Comparison of ENCODE assay signal across 22 mouse cellular contexts in genomic region chr7:16604141-16604540, GRCm38 (mm10). TPM values are rescaled to one million over a fixed set of nuclear protein-coding genes. Genes with fewer than 3 reads are reported as not detected.
DNase-seq lines count a peak whose midpoint lies in the region; ATAC-seq and TF ChIP-seq lines count a peak whose summit lies in the region.
"Had no signal": no experiment of that assay in that cellular context is flagged by ENCODE, and none has a peak within 500 bp of the region (broad histone marks: within the 10 kb centered on the region; RNA-seq: fewer than 3 reads in every experiment).

No protein-coding gene starts in this region.

- no peak overlapping the region for H3K4me2 ChIP-seq in kidney, embryonic 15.5 days
- H3K4me2 ChIP-seq in kidney, embryonic 14.5 days (replicated peaks; ENCODE audit: low read depth, low read length) = no peak overlapping the region
- H3K4me2 ChIP-seq in liver, embryonic 16.5 days (ENCODE audit: low read depth, low read length) = no peak overlapping the region
- no peak overlapping the region for H3K4me2 ChIP-seq in liver, embryonic 12.5 days
- H3K4me2 ChIP-seq: embryonic facial prominence, embryonic 13.5 days; embryonic facial prominence, embryonic 15.5 days; forebrain, embryonic 12.5 days had no signal

- H3K27me3 ChIP-seq in kidney, adult 2 months (replicated peaks; ENCODE audit: control insufficient read depth, insufficient read depth, low read length) = no peaks in the 10 kb centered on the region
- no peaks in the 10 kb centered on the region for H3K27me3 ChIP-seq in kidney, embryonic 15.5 days
- no peaks in the 10 kb centered on the region for H3K27me3 ChIP-seq in kidney, embryonic 14.5 days (ENCODE audit: control insufficient read depth, insufficient read depth, low read length)
- H3K27me3 ChIP-seq in liver, embryonic 16.5 days (ENCODE audit: control insufficient read depth, insufficient read depth, low read depth, low read length) = no peaks in the 10 kb centered on the region
- H3K27me3 ChIP-seq in liver, embryonic 12.5 days (replicated peaks) = no peaks in the 10 kb centered on the region
- H3K27me3 ChIP-seq: embryonic facial prominence, embryonic 13.5 days; embryonic facial prominence, embryonic 15.5 days; forebrain, embryonic 12.5 days had no signal

- WGBS in kidney, adult 2 months = 61% methylated on average over 1 of the region's 1 CpGs
- 92% methylated on average over 1 of the region's 1 CpGs for WGBS in kidney, embryonic 15.5 days
- 97% methylated on average over 1 of the region's 1 CpGs for WGBS in kidney, embryonic 14.5 days
- WGBS in liver, embryonic 16.5 days (ENCODE audit: insufficient replicate concordance) = 77% methylated on average over 1 of the region's 1 CpGs
- 83% methylated on average over 1 of the region's 1 CpGs for WGBS in liver, embryonic 12.5 days (ENCODE audit: insufficient replicate concordance)

- peaks cover 22% of the 10 kb centered on the region for H3K4me1 ChIP-seq in kidney, adult 2 months (ENCODE audit: control insufficient read depth, insufficient read depth, low read length)
- H3K4me1 ChIP-seq in kidney, embryonic 15.5 days = peaks cover 23% of the 10 kb centered on the region; the same call in 1 of the 2 replicates
- peaks cover 5% of the 10 kb centered on the region; the same call in 1 of the 2 replicates for H3K4me1 ChIP-seq in kidney, embryonic 14.5 days (ENCODE audit: control insufficient read depth, insufficient read depth, low read length)
- H3K4me1 ChIP-seq in liver, embryonic 16.5 days (ENCODE audit: control insufficient read depth, low read depth, low read length) = peaks cover 15% of the 10 kb centered on the region
- peaks cover 33% of the 10 kb centered on the region for H3K4me1 ChIP-seq in liver, embryonic 12.5 days

- TF ChIP-seq CTCF in kidney, adult 2 months (conservative IDR thresholded peaks at IDR 0.05; ENCODE audit: insufficient read depth, insufficient read length, low read depth, low read length) = no peak

- H3K4me3 ChIP-seq in kidney, adult 2 months (ENCODE audit: insufficient read depth, low read depth, low read length) = no peak overlapping the region
- no peak overlapping the region for H3K4me3 ChIP-seq in kidney, embryonic 15.5 days (replicated peaks)
- no peak overlapping the region for H3K4me3 ChIP-seq in kidney, embryonic 14.5 days (ENCODE audit: low read length)
- no peak overlapping the region for H3K4me3 ChIP-seq in liver, embryonic 16.5 days (ENCODE audit: low read depth, low read length)
- H3K4me3 ChIP-seq in liver, embryonic 12.5 days = no peak overlapping the region
- H3K4me3 ChIP-seq: embryonic facial prominence, embryonic 13.5 days; embryonic facial prominence, embryonic 15.5 days; erythroblast, embryonic 14.5 days; forebrain, embryonic 10.5 days; forebrain, embryonic 12.5 days had no signal

- peak; percentile 70 for DNase-seq in kidney, adult 2 months
- peak; percentile 11 for DNase-seq in kidney, postnatal 14 days
- DNase-seq: adrenal gland, adult 2 months; adrenal gland, postnatal 10 days; adrenal gland, postnatal 25 days; cerebellum, adult 11 months; cerebellum, adult 18-20 months; cerebellum, adult 8-10 months; cerebellum, adult 9-11 months; cerebellum, postnatal 14 days; cerebellum, postnatal 36 days; embryo, embryonic 11 days had no signal

- no peaks in the 10 kb centered on the region; the same call in 1 of the 2 replicates for H3K36me3 ChIP-seq in kidney, adult 2 months (ENCODE audit: control insufficient read depth, insufficient read depth, low read length)
- peaks cover 16% of the 10 kb centered on the region; the same call in 1 of the 2 replicates for H3K36me3 ChIP-seq in kidney, embryonic 15.5 days
- no peaks in the 10 kb centered on the region for H3K36me3 ChIP-seq in kidney, embryonic 14.5 days (ENCODE audit: control insufficient read depth, insufficient read depth, low read length)
- no peaks in the 10 kb centered on the region for H3K36me3 ChIP-seq in liver, embryonic 16.5 days (ENCODE audit: control insufficient read depth, insufficient read depth)
- H3K36me3 ChIP-seq in liver, embryonic 12.5 days = no peaks in the 10 kb centered on the region
- H3K36me3 ChIP-seq: embryonic facial prominence, embryonic 15.5 days had no signal

- ATAC-seq in kidney, embryonic 15.5 days (replicated peaks; ENCODE audit: low FRiP score) = no peak
- ATAC-seq in kidney, embryonic 14.5 days (ENCODE audit: low FRiP score, low TSS enrichment) = no peak
- ATAC-seq in liver, embryonic 16.5 days (ENCODE audit: low read depth) = peak; percentile 73
- no peak for ATAC-seq in liver, embryonic 12.5 days
- ATAC-seq: forebrain, embryonic 14.5 days had no signal

- H3K9me3 ChIP-seq in kidney, embryonic 15.5 days (replicated peaks) = no peaks in the 10 kb centered on the region
- no peaks in the 10 kb centered on the region for H3K9me3 ChIP-seq in kidney, embryonic 14.5 days (ENCODE audit: control insufficient read depth, low read length)
- H3K9me3 ChIP-seq in liver, embryonic 16.5 days (replicated peaks; ENCODE audit: control insufficient read depth, low read length) = no peaks in the 10 kb centered on the region
- no peaks in the 10 kb centered on the region for H3K9me3 ChIP-seq in liver, embryonic 12.5 days (replicated peaks)
- H3K9me3 ChIP-seq: forebrain, embryonic 12.5 days had no signal

- no peak for TF ChIP-seq POLR2A in kidney, adult 2 months (IDR thresholded peaks at IDR 0.05; ENCODE audit: low read depth, low read length)

- H3K27ac ChIP-seq in kidney, adult 2 months (ENCODE audit: insufficient read depth, low read depth, low read length) = peak overlapping the region; percentile 88
- H3K27ac ChIP-seq in kidney, embryonic 15.5 days = no peak overlapping the region
- no peak overlapping the region for H3K27ac ChIP-seq in kidney, embryonic 14.5 days (ENCODE audit: low read depth, low read length)
- H3K27ac ChIP-seq in liver, embryonic 16.5 days (ENCODE audit: low read length) = no peak overlapping the region
- H3K27ac ChIP-seq in liver, embryonic 12.5 days = no peak overlapping the region
- H3K27ac ChIP-seq: embryonic facial prominence, embryonic 13.5 days; embryonic facial prominence, embryonic 15.5 days; forebrain, embryonic 10.5 days; forebrain, embryonic 12.5 days had no signal

- H3K9ac ChIP-seq in kidney, embryonic 15.5 days = no peak overlapping the region
- no peak overlapping the region for H3K9ac ChIP-seq in kidney, embryonic 14.5 days (ENCODE audit: low read depth, low read length)
- no peak overlapping the region for H3K9ac ChIP-seq in liver, embryonic 16.5 days (ENCODE audit: low read depth, low read length)
- H3K9ac ChIP-seq in liver, embryonic 12.5 days = no peak overlapping the region
- H3K9ac ChIP-seq: embryonic facial prominence, embryonic 13.5 days; embryonic facial prominence, embryonic 15.5 days; forebrain, embryonic 12.5 days had no signal

RNA-seq across cellular contexts. Expression of gene Arhgap35, which starts 10.7 kb away (rescaled TPM):
- 25.7 and 28.6 TPM in 2 replicates for polyA plus RNA-seq in kidney, adult 2 months (2012; rRNA removed)
- 16.8 and 18.2 TPM in 2 replicates for polyA plus RNA-seq in kidney, embryonic 15.5 days (2015; fragmentation: Nextera tagmentation; extraction: Ambion mirVana)
- polyA plus RNA-seq in kidney, embryonic 14.5 days (2014; fragmentation: Nextera tagmentation; extraction: Ambion mirVana) = 12.6 and 26.6 TPM in 2 replicates
- polyA plus RNA-seq in liver, embryonic 16.5 days (2015; fragmentation: Nextera tagmentation; extraction: Ambion mirVana) = 2.5 and 2.6 TPM in 2 replicates
- polyA plus RNA-seq in liver, embryonic 12.5 days (2016; fragmentation: Nextera tagmentation; extraction: Ambion mirVana) = 4.4 and 4.7 TPM in 2 replicates
